Mouse (Mus musculus): Measurements from ENCODE around the gene Smarca4. TPM values are rescaled to one million over a fixed set of nuclear protein-coding genes. Genes with fewer than 3 reads are reported as not detected.

Smarca4 gene
- polyA plus RNA-seq, 1 experiment from 2014 or later = 159 TPM

GRCm38 (mm10) chr9:21749382-21750118 is 133.6 kb downstream of the Smarca4 start:
- WGBS = 86% methylated on average over 6 of the region's 6 CpGs
- no peak for ATAC-seq (replicated peaks)

GRCm38 (mm10) chr9:21750370-21750769 is 134.4 kb downstream of the Smarca4 start:
- Histone ChIP-seq H3K4me2 (replicated peaks) (no peak overlapping the region), H3K27ac (replicated peaks) (no peak overlapping the region), H3K36me3 (peaks cover 28% of the 10 kb centered on the region), H3K9me3 (no peaks in the 10 kb centered on the region), H3K27me3 (no peaks in the 10 kb centered on the region), H3K9ac (replicated peaks) (no peak overlapping the region), H3K4me1 (peaks cover 4% of the 10 kb centered on the region; the same call in 1 of the 2 replicates), H3K4me3 (no peak overlapping the region)
- ATAC-seq (replicated peaks) = no peak
- 87% methylated on average over 3 of the region's 3 CpGs for WGBS

More at GRCm38 (mm10) chr9:21749382-21750118, 133.6 kb downstream of the Smarca4 start:
- Histone ChIP-seq H3K4me3 (no peak overlapping the region), H3K36me3 (peaks cover 33% of the 10 kb centered on the region), H3K4me1 (peaks cover 4% of the 10 kb centered on the region; the same call in 1 of the 2 replicates), H3K27me3 (no peaks in the 10 kb centered on the region), H3K9me3 (no peaks in the 10 kb centered on the region), H3K27ac (replicated peaks) (no peak overlapping the region), H3K4me2 (replicated peaks) (no peak overlapping the region), H3K9ac (replicated peaks) (no peak overlapping the region)

- no peak overlapping the region for H3K4me3 ChIP-seq
- H3K4me2 ChIP-seq (replicated peaks) = no peak overlapping the region
- H3K27me3 ChIP-seq = no peaks in the 10 kb centered on the region
- no peaks in the 10 kb centered on the region for H3K9me3 ChIP-seq
- peaks cover 20% of the 10 kb centered on the region for H3K36me3 ChIP-seq
- WGBS = 60% methylated on average over 6 of the region's 6 CpGs
- no peak overlapping the region for H3K9ac ChIP-seq (replicated peaks)
- no peak for ATAC-seq (replicated peaks)
- H3K4me1 ChIP-seq = peaks cover 4% of the 10 kb centered on the region; the same call in 1 of the 2 replicates
- no peak overlapping the region for H3K27ac ChIP-seq (replicated peaks)
Measured at GRCm38 (mm10) chr9:21751347-21751746, 135.4 kb downstream of the Smarca4 start.

GRCm38 (mm10) chr9:21752252-21752792 is 136.4 kb downstream of the Smarca4 start:
- Histone ChIP-seq H3K4me1 (peaks cover 4% of the 10 kb centered on the region; the same call in 1 of the 2 replicates), H3K9ac (replicated peaks) (no peak overlapping the region), H3K36me3 (peaks cover 10% of the 10 kb centered on the region), H3K27ac (replicated peaks) (no peak overlapping the region), H3K9me3 (no peaks in the 10 kb centered on the region), H3K4me3 (no peak overlapping the region), H3K27me3 (no peaks in the 10 kb centered on the region), H3K4me2 (replicated peaks) (no peak overlapping the region)
- ATAC-seq (replicated peaks) = no peak
- 60% methylated on average over 10 of the region's 10 CpGs for WGBS

MicroRNA genes within 50 kb of the gene (microRNA counts, 519-probe panel; counts per million panel counts)
- not detected for microRNA mmu-miR-1946b

Small RNAs within 50 kb of the gene (microRNA-seq; reads per million reads assigned to microRNA genes)
- not detected for gene Mir1946b

Other genes starting within 250 kb of the Smarca4 start
- gene Ilf3, start 248.3 kb upstream of the Smarca4 start, polyA plus RNA-seq (2015; fragmentation: Nextera tagmentation; extraction: Ambion mirVana) = 306 and 307 TPM in 2 replicates
- gene Qtrt1, start 204.3 kb upstream of the Smarca4 start, polyA plus RNA-seq (2015; fragmentation: Nextera tagmentation; extraction: Ambion mirVana) = 45.7 and 49.1 TPM in 2 replicates
- 74.7 and 77.1 TPM in 2 replicates for gene Dnm2, start 191.3 kb upstream of the Smarca4 start, polyA plus RNA-seq (2015; fragmentation: Nextera tagmentation; extraction: Ambion mirVana)
- 56.4 and 57.7 TPM in 2 replicates for gene Tmed1, start 105.9 kb upstream of the Smarca4 start, polyA plus RNA-seq (2015; fragmentation: Nextera tagmentation; extraction: Ambion mirVana)
- 3.0 and 3.8 TPM in 2 replicates for gene AB124611, start 90.0 kb upstream of the Smarca4 start, polyA plus RNA-seq (2015; fragmentation: Nextera tagmentation; extraction: Ambion mirVana)
- 37.3 and 46.0 TPM in 2 replicates for gene Carm1, start 69.3 kb upstream of the Smarca4 start, polyA plus RNA-seq (2015; fragmentation: Nextera tagmentation; extraction: Ambion mirVana)
- 58.8 and 61.2 TPM in 2 replicates for gene Timm29, start 23.4 kb upstream of the Smarca4 start, polyA plus RNA-seq (2015; fragmentation: Nextera tagmentation; extraction: Ambion mirVana)
- gene Yipf2, start 23.3 kb upstream of the Smarca4 start, polyA plus RNA-seq (2015; fragmentation: Nextera tagmentation; extraction: Ambion mirVana) = 23.1 and 23.7 TPM in 2 replicates
- gene Ldlr, start 107.3 kb downstream of the Smarca4 start, polyA plus RNA-seq (2015; fragmentation: Nextera tagmentation; extraction: Ambion mirVana) = 15.9 and 17.3 TPM in 2 replicates
- gene Spc24, start 144.1 kb downstream of the Smarca4 start, polyA plus RNA-seq (2015; fragmentation: Nextera tagmentation; extraction: Ambion mirVana) = 41.7 and 55.9 TPM in 2 replicates
- 2.9 and 3.7 TPM in 2 replicates for gene Kank2, start 182.6 kb downstream of the Smarca4 start, polyA plus RNA-seq (2015; fragmentation: Nextera tagmentation; extraction: Ambion mirVana)
- gene Angptl8, start 219.3 kb downstream of the Smarca4 start, polyA plus RNA-seq (2015; fragmentation: Nextera tagmentation; extraction: Ambion mirVana) = 0.27 and 0.51 TPM in 2 replicates
- gene Dock6, start 236.5 kb downstream of the Smarca4 start, polyA plus RNA-seq (2015; fragmentation: Nextera tagmentation; extraction: Ambion mirVana) = 10.4 and 12.3 TPM in 2 replicates

Measured in forebrain, embryonic 15.5 days (tissue).